Mouse (Mus musculus) liver, embryonic 16.5 days (tissue): ENCODE data around the gene Syp. TPM values are rescaled to one million over a fixed set of nuclear protein-coding genes. Genes with fewer than 3 reads are reported as not detected.
A peak's percentile ranks its signal among the peaks of the same experiment; 100 is the strongest.

Experiments
- ATAC-seq: fragments of 200-750 bp; cut with Nextera tagmentation; 2 replicates; pipeline ENCODE4 v1.8.0; 2017; ENCODE audit warnings: low read depth, mild to moderate bottlenecking, moderate number of reproducible peaks, moderate library complexity
- H3K27ac ChIP-seq: fragments of 300-500 bp; sonication (generic); 2 replicates; pipeline ENCODE4 v1.5.1; 2014; ENCODE audit warnings: mild to moderate bottlenecking, low read length
- H3K27me3 ChIP-seq: fragments of 300-500 bp; sonication (generic); 2 replicates; pipeline ENCODE4 v1.6.1; 2014; ENCODE audit warnings: low read depth, low read length, mixed read lengths; ENCODE audit not compliant: control insufficient read depth, insufficient read depth
- H3K36me3 ChIP-seq: fragments of 300-500 bp; sonication (generic); 2 replicates; pipeline ENCODE4 v1.6.1; 2014; ENCODE audit warnings: mild to moderate bottlenecking; ENCODE audit not compliant: control insufficient read depth, insufficient read depth
- H3K4me1 ChIP-seq: fragments of 300-500 bp; sonication (generic); 2 replicates; pipeline ENCODE4 v1.6.1; 2014; ENCODE audit warnings: low read depth, low read length, mixed read lengths; ENCODE audit not compliant: control insufficient read depth
- H3K4me2 ChIP-seq: fragments of 300-500 bp; sonication (generic); 2 replicates; pipeline ENCODE4 v1.6.1; 2014; ENCODE audit warnings: low read depth, low read length, mixed read lengths
- H3K4me3 ChIP-seq: fragments of 300-500 bp; sonication (generic); 2 replicates; pipeline ENCODE4 v1.5.1; 2014; ENCODE audit warnings: low read depth, mild to moderate bottlenecking, low read length
- H3K9ac ChIP-seq: fragments of 300-500 bp; sonication (generic); 2 replicates; pipeline ENCODE4 v1.6.1; 2014; ENCODE audit warnings: low read depth, low read length
- H3K9me3 ChIP-seq: fragments of 300-500 bp; sonication (generic); replicated peaks from 2 replicates; pipeline ENCODE4 v1.6.1; 2016; ENCODE audit warnings: low read length; ENCODE audit not compliant: control insufficient read depth
- WGBS: fragments of 180-500 bp; shearing (Covaris S2); extraction: QIAGEN DNeasy Blood & Tissue Kit; methylation state at CpG from one replicate; pipeline ENCODE4 v1.1.7; 2014; ENCODE audit not compliant: insufficient replicate concordance; 5-methylcytosine and 5-hydroxymethylcytosine counted together
- polyA plus RNA-seq: library from polyadenylated mRNA; unstranded; fragments of >200 nt; fragmentation: Nextera tagmentation; extraction: Ambion mirVana; gene quantifications from 2 replicates; pipeline ENCODE4 v1.2.1, GENCODE M21; 2015

Gene Syp
- polyA plus RNA-seq, 1 experiment from 2014 or later: 0.32 TPM

DNA sequence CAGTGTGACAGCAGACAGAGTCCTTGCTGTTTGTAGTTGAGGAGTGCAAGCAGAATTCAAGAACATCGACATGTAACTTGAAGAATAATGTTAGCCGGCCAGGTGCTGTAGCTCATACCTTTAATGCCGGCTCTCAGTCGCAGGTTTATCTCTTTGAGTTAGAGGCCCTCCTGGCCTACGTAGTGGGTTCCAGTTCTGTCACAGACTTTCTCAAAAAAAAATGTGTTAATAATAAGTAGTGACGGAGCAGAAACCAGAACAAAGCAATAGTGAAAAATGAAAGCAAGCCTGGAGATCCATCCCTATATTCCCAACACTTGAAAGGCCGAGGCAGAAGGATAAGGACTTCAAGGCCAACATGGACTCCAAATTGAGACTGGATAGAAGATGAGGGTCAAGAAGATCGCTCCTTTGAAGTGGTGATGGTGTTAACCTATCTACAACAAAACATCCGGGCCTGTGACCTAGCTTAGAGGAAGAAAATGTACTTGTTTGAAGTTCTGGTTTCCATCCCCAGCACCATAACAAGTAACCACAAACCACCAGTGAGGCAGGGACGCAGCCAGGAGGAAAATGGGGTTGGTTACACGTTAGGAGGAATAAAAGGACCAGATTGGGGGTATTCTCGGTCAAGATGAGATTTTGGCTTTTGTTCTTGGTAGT lies 20.3 kb upstream of the Syp start:
- H3K9ac ChIP-seq: no peak overlapping the region
- H3K27ac ChIP-seq: no peak overlapping the region
- no peaks in the 10 kb centered on the region for H3K36me3 ChIP-seq
- H3K27me3 ChIP-seq: no peaks in the 10 kb centered on the region
- no peaks in the 10 kb centered on the region for H3K4me1 ChIP-seq
- WGBS: 54% methylated on average over 12 of the region's 12 CpGs
- no peak overlapping the region for H3K4me2 ChIP-seq
- ATAC-seq: no peak
- H3K4me3 ChIP-seq: no peak overlapping the region
- H3K9me3 ChIP-seq: no peaks in the 10 kb centered on the region

DNA sequence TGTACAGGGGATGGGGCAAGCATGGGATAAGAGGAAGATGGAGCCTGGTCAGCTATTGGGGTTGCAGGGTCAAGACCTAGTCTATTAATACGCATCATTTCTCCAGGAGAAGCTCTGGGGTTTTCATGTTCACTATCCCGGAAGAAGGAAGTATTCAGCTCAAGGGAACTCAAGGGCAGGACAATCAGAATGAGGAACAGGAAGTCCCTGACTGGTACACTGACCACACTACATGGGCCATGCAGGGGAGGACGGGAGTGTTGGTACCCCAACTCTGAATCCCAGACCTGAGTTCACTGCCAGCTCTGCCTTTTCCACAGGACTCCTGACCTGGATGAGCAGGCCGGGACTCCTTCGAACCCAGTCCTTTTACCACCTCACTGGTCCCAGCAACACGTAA lies 5.7 kb upstream of the Syp start:
- no peaks in the 10 kb centered on the region for H3K4me1 ChIP-seq
- H3K27ac ChIP-seq: no peak overlapping the region
- no peaks in the 10 kb centered on the region for H3K27me3 ChIP-seq
- no peaks in the 10 kb centered on the region for H3K9me3 ChIP-seq
- no peak for ATAC-seq
- 54% methylated on average over 6 of the region's 6 CpGs for WGBS
- H3K9ac ChIP-seq: no peak overlapping the region
- no peak overlapping the region for H3K4me3 ChIP-seq
- no peak overlapping the region for H3K4me2 ChIP-seq
- H3K36me3 ChIP-seq: no peaks in the 10 kb centered on the region

DNA sequence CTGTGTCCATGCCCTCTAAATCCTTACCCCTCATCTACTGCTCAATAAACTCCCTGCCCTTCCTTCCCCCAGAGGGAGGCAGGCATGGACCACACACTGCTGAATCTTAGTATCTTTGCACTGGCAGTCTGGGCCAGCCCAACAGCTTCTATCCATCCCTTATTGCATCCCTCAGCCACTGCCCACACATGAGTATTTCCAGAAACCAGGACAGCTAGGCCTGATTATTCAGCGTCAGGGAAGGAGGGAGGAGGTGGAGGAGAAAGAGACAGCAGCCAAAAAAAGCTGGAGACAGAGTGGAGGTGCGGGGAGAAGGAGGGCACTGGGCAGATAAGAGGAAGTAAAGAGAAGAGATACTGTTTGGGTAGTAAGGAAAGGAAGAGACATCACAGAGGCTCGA lies 3.2 kb upstream of the Syp start:
- no peak overlapping the region for H3K4me3 ChIP-seq
- no peak overlapping the region for H3K4me2 ChIP-seq
- no peaks in the 10 kb centered on the region for H3K9me3 ChIP-seq
- 33% methylated on average over 3 of the region's 3 CpGs for WGBS
- H3K36me3 ChIP-seq: no peaks in the 10 kb centered on the region
- H3K9ac ChIP-seq: no peak overlapping the region
- ATAC-seq: no peak
- H3K27me3 ChIP-seq: peaks cover 10% of the 10 kb centered on the region
- H3K27ac ChIP-seq: no peak overlapping the region
- H3K4me1 ChIP-seq: peaks cover 4% of the 10 kb centered on the region

DNA sequence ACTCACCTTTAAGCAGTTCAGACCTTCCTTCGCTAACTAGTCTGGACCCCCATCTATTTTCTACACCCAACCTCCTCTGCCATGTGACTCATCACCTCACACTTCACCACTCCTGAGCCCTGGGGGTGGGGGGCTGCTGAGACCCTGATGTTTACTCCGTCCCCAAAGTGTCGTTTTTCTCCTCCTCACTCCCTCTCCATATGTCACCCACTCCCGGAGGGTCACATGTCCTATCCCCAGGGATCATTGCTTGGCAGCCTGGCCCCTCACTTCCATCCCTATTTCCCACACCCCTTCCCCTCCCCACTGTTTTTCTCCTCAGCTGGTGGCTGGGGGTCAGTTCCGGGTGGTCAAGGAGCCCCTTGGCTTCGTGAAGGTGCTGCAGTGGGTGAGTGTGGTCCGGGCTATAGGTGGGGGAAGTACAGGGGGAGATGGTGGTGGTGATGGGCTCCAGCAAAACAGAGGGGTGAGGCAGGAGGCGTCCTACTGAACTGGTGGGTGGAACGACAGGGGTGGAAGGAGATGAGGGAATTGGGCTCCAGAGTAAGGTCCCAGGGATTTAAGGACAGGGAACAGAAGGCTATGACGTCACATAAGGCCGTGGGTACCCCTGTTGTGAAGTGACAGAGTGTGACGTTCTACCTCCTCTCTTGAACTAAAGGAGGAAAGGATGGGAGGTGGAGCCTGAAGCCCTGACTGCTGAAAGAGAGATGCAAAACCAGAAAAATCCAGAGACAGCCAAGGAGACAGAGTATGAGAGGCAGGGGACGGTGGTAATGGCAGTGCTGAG lies 1.5 kb downstream of the Syp start:
- no peaks in the 10 kb centered on the region for H3K36me3 ChIP-seq

DNA sequence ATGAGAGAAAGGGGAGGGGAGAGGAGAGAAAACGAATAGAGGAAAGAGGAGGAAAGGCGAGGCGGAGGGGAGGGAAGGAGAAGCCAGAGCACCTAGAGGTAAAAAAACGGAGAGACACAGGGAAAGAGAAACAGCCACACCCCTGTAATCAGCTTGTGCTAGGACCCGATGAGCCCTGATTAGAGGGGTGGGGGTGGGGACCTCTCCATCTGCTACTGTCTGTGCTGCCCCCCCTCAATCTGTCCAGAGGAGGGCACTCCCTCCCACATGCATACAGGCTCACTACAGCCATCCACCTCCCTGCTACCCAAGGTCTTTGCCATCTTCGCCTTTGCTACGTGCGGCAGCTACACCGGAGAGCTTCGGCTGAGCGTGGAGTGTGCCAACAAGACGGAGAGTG lies 2.5 kb downstream of the Syp start:
- WGBS: 30% methylated on average over 12 of the region's 12 CpGs
- Histone ChIP-seq H3K9me3 (no peaks in the 10 kb centered on the region), H3K4me3 (no peak overlapping the region), H3K9ac (no peak overlapping the region), H3K36me3 (no peaks in the 10 kb centered on the region), H3K27me3 (peaks cover 14% of the 10 kb centered on the region), H3K4me1 (peaks cover 7% of the 10 kb centered on the region), H3K27ac (no peak overlapping the region), H3K4me2 (no peak overlapping the region)
- ATAC-seq: peak; percentile 33; the same call in 1 of the 2 replicates

More for the DNA sequence above, 1.5 kb downstream of the Syp start:
- H3K9me3 ChIP-seq: no peaks in the 10 kb centered on the region
- ATAC-seq: no peak
- H3K4me3 ChIP-seq: no peak overlapping the region
- no peak overlapping the region for H3K4me2 ChIP-seq
- peaks cover 14% of the 10 kb centered on the region for H3K27me3 ChIP-seq
- 22% methylated on average over 13 of the region's 13 CpGs for WGBS
- peaks cover 7% of the 10 kb centered on the region for H3K4me1 ChIP-seq
- no peak overlapping the region for H3K9ac ChIP-seq
- H3K27ac ChIP-seq: no peak overlapping the region

DNA sequence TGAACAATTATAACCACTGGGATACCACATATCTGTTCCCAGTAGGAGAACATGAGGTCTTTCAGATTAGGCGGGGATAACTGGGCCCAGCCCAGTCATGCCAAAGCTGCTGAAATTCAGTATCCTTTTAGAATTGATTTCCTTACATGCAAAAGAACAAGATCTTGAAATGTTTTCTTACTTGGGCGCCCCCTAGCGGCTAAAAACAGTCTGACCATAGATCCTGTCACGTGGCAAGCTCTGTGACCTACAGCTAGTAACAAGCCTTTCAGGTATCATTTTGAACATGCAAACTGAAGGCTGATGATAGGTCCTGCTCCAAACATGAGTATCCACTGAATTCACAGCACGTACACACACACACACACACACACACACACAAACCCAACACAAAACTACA lies 7.1 kb downstream of the Syp start:
- H3K4me1 ChIP-seq: peaks cover 8% of the 10 kb centered on the region
- H3K9ac ChIP-seq: no peak overlapping the region
- 9% methylated on average over 5 of the region's 5 CpGs for WGBS
- no peak overlapping the region for H3K4me3 ChIP-seq
- H3K27me3 ChIP-seq: peaks cover 4% of the 10 kb centered on the region; the same call in 1 of the 2 replicates
- H3K27ac ChIP-seq: no peak overlapping the region
- H3K36me3 ChIP-seq: no peaks in the 10 kb centered on the region
- H3K9me3 ChIP-seq: no peaks in the 10 kb centered on the region
- ATAC-seq: no peak
- H3K4me2 ChIP-seq: no peak overlapping the region

DNA sequence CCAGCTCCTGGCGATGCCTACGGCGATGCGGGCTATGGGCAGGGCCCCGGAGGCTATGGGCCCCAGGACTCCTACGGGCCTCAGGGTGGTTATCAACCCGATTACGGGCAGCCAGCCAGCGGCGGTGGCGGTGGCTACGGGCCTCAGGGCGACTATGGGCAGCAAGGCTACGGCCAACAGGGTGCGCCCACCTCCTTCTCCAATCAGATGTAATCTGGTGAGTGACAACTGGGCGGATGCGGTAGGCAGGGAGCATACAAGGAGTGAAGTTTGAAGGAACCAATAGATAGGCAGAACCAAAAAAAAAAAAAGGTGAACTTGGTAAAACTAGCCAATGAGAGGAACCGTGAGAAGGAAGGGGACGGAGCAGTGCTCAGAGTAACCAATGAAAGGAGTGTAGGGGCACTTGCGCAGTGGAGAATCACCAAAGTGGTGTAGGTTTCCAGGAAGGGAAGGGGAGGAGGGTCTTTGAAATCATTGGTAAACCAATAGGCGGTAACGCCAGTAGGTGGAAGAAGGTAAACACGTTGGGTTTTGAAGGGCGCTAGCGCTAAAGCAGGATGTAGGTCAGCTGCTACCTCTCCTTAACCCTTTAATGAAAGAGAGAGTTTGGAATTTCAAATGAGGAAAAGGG lies 10.5 kb downstream of the Syp start:
- Histone ChIP-seq H3K4me3 (peak overlapping the region; percentile 59), H3K4me1 (peaks cover 6% of the 10 kb centered on the region), H3K9me3 (no peaks in the 10 kb centered on the region), H3K36me3 (no peaks in the 10 kb centered on the region), H3K4me2 (peak overlapping the region; percentile 72), H3K27me3 (no peaks in the 10 kb centered on the region), H3K9ac (peak overlapping the region; percentile 72), H3K27ac (peak overlapping the region; percentile 90)
- 18% methylated on average over 25 of the region's 25 CpGs for WGBS
- peak; percentile 93 for ATAC-seq

DNA sequence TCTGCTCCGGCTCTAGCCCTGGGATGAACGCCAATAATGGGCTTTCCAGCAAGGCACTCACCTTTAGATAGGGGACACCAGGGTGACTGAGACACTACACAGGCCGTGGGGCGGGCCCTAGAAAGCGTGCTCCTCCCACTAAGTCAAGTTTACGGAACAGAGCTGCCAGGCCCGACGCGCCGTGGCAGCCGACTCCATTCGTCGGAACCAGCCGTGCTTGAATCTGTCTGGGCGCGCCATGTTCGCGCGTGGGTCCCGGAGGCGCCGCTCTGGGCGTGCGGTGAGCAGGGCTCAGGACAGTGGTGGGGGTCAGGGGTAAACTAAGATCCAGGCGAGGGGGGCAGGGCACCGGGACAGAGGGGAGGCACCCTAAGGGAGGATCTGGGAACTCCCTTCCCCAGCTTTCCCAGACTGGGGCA lies 19.0 kb downstream of the Syp start, which contains the start of gene Prickle3:
Prickle3 (plus strand) TSS at position 40 of the 419 bp plus-strand sequence.
- H3K36me3 ChIP-seq: no peaks in the 10 kb centered on the region
- WGBS: 21% methylated on average over 26 of the region's 26 CpGs
- H3K27ac ChIP-seq: peak within 1 kb of the TSS; percentile 59
- H3K4me2 ChIP-seq: peak within 1 kb of the TSS; percentile 55
- ATAC-seq: peak; percentile 79
- H3K4me3 ChIP-seq: peak within 1 kb of the TSS; percentile 61
- no peaks in the 10 kb centered on the region for H3K9me3 ChIP-seq
- no peaks in the 10 kb centered on the region for H3K27me3 ChIP-seq
- H3K4me1 ChIP-seq: no peaks in the 10 kb centered on the region; the same call in 1 of the 2 replicates
- H3K9ac ChIP-seq: peak within 1 kb of the TSS; percentile 56
